Mouse (Mus musculus): ENCODE results near the gene Tfeb. TPM values are rescaled to one million over a fixed set of nuclear protein-coding genes. Genes with fewer than 3 reads are reported as not detected.

Tfeb gene
- polyA plus RNA-seq, 1 experiment from 2014 or later: 14.1 TPM

- H3K4me3 ChIP-seq: no peak overlapping the region
- H3K4me1 ChIP-seq: peaks cover 33% of the 10 kb centered on the region
- H3K36me3 ChIP-seq: no peaks in the 10 kb centered on the region
- no peak overlapping the region for H3K9ac ChIP-seq
- peak overlapping the region; percentile 80 for H3K27ac ChIP-seq
- ATAC-seq (ENCODE audit: insufficient number of reproducible peaks, low FRiP score, low TSS enrichment, low read depth): no peak
- H3K4me2 ChIP-seq: no peak overlapping the region
- H3K9me3 ChIP-seq: no peaks in the 10 kb centered on the region
- WGBS: 75% methylated on average over 7 of the region's 7 CpGs
- no peaks in the 10 kb centered on the region for H3K27me3 ChIP-seq
Observed at GRCm38 (mm10) chr17:47762028-47762427, 25.2 kb downstream of the Tfeb start.

DNA sequence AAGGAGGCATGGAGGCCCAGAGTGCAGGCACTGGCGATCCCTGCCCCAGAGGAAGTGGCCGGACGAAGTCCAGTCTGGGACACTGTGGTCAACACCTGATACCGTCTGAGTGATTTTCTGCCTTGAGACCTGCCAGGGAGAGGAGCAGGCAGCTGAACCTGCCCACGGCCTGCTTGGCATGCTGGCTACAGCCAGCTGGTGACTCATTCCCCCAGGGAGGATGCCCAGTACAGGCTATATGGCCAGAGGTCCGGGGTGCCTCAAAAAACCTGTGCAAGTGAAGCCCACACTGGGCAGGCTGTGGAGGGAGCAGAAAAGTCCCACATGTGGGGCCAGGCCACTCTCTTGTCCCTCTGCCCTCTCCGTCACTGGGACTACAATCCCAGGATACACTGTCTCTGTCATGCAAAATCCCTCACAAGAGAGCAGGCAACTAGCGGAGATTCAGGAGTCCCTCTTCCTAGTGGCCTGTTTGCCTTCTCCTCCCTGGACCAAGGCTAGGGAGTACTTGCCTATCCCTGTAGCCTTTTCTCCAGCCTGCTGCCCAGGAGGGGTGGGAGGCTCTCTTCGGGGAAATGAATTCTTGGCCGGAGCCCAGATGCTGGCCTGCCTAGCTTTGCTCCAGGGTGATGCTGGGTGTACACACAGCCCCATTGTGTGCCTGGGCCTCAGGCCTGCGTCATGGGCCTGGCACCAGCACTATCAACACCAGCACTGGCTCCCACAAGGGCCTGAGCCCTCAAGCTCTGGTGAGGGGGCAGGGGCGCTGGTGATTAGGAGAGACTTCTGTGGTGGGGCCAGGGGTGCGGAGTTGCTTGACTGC lies 25.9 kb downstream of the Tfeb start:
- Histone ChIP-seq H3K36me3 (no peaks in the 10 kb centered on the region), H3K4me1 (peaks cover 33% of the 10 kb centered on the region), H3K9ac (no peak overlapping the region), H3K4me3 (no peak overlapping the region), H3K9me3 (no peaks in the 10 kb centered on the region), H3K27me3 (no peaks in the 10 kb centered on the region), H3K4me2 (no peak overlapping the region), H3K27ac (peak overlapping the region; percentile 80)
- peak; percentile 69 for ATAC-seq (ENCODE audit: insufficient number of reproducible peaks, low FRiP score, low TSS enrichment, low read depth)
- WGBS: 67% methylated on average over 13 of the region's 13 CpGs

DNA sequence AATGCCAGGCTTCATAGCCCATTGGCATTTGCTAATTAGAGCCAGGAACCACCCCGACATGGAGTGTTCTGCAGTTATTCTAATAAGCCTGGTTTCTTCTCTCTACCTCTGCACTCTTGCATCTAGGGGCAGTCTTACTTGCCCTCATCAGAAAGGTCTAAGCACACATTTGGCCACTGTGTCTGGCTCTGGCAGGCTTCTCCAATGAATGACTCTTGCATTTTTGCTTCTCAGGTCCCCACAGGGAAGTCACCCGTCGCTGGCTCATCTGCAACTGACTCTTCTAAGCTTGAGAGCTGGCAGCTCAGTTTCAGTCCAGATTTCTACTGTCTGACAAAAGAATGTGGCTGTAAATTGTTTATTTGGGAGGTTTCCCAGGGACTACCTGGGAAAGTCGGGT lies 29.2 kb downstream of the Tfeb start:
- Histone ChIP-seq H3K27me3 (no peaks in the 10 kb centered on the region), H3K4me1 (peaks cover 21% of the 10 kb centered on the region), H3K9ac (no peak overlapping the region), H3K4me3 (no peak overlapping the region), H3K4me2 (no peak overlapping the region), H3K9me3 (no peaks in the 10 kb centered on the region), H3K36me3 (no peaks in the 10 kb centered on the region), H3K27ac (no peak overlapping the region)
- ATAC-seq (ENCODE audit: insufficient number of reproducible peaks, low FRiP score, low TSS enrichment, low read depth): no peak
- 58% methylated on average over 4 of the region's 4 CpGs for WGBS

DNA sequence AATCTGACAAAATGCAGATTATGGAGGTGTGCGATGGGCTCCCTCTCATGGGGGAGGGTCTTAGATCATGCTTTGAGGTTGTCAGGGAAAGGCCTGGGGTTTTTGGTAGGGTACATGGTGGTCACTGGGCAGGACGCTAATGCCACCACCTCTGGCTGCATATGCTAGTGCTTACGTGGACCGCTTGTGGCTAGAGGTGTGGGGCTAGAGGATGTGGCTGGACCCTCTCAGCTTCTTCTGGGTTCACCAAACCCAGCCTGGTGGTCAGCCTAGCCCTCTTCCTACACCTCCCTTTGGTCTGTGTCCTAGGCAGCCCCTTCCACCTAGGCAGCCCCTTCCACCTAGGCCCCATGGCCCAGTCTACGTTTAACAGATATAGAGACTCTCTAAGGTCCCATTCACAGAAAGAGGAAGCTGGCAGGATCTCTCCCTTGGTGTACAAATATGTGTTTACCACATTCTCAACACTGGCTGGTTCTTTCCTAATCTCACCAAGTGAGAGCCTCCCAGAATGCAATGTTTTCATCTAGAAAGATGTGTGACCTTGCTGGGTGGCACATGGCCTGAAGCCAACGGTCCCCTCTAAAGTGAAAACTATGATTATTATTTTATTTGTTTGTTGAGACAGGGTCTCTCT lies 29.7 kb downstream of the Tfeb start:
- Histone ChIP-seq H3K4me2 (no peak overlapping the region), H3K27me3 (no peaks in the 10 kb centered on the region), H3K36me3 (no peaks in the 10 kb centered on the region), H3K9ac (no peak overlapping the region), H3K27ac (no peak overlapping the region), H3K9me3 (no peaks in the 10 kb centered on the region), H3K4me3 (no peak overlapping the region), H3K4me1 (peaks cover 21% of the 10 kb centered on the region)
- WGBS: 85% methylated on average over 6 of the region's 6 CpGs
- no peak for ATAC-seq (ENCODE audit: insufficient number of reproducible peaks, low FRiP score, low TSS enrichment, low read depth)

DNA sequence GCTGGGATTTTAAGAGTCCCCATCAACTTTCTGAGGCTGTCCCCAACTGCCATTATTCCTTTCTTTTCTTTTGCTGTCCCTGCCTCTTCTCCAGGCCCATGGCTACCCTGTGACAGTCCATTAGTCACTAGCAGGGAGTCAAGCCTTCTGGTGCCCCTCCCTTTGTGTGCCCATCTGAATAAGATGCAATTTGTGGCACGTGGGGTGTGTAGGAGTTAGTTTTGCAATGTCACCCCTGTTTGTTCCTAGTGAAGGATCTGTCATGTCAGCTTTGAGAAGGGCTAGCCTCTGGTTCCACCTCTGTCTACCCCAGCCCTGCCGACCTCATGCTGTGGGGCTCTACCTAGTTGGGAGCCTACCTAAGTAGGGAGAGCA lies 30.2 kb downstream of the Tfeb start:
- Histone ChIP-seq H3K27me3 (no peaks in the 10 kb centered on the region), H3K4me3 (no peak overlapping the region), H3K36me3 (no peaks in the 10 kb centered on the region; the same call in 1 of the 2 replicates), H3K9ac (no peak overlapping the region), H3K4me2 (no peak overlapping the region), H3K4me1 (peaks cover 21% of the 10 kb centered on the region), H3K9me3 (no peaks in the 10 kb centered on the region), H3K27ac (no peak overlapping the region)
- no peak for ATAC-seq (ENCODE audit: insufficient number of reproducible peaks, low FRiP score, low TSS enrichment, low read depth)
- 77% methylated on average over 2 of the region's 2 CpGs for WGBS

DNA sequence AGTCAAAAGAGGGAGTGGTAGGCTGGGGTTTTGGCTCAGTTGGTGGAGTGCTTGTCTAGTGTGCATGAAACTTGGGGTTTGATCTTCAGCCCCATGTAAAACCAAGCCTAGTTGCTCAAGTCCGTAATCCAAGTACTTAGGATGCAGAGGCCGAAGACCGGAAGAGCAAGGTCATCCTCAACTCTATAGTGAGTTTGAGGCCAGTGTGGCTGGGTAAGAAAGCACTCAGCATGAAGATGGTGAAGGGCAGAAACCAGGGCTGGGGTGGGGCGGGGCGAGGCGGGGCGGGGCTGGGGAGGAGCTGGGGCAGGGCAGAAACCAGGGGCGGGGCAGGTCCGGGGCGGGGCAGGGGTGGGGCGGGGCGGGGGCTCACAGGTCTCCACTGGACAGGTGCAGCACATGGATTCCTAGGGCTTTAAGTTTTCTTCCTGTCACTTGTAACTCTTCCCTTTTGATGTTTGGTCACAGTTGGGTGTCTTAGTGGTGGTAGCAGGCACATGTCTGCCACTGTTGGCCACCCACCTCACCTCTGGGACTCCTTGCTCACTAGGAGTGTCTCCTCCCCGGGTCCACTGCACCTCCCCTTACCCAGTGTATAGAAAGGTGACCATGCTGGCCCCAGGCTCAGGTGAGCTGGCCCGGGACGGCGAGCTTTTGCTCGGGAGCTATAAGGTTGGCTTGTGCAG lies 30.8 kb downstream of the Tfeb start:
- H3K9me3 ChIP-seq: no peaks in the 10 kb centered on the region
- no peak for ATAC-seq (ENCODE audit: insufficient number of reproducible peaks, low FRiP score, low TSS enrichment, low read depth)
- no peak overlapping the region for H3K4me2 ChIP-seq
- H3K27me3 ChIP-seq: no peaks in the 10 kb centered on the region
- no peak overlapping the region for H3K9ac ChIP-seq
- H3K27ac ChIP-seq: no peak overlapping the region
- H3K4me1 ChIP-seq: peaks cover 17% of the 10 kb centered on the region
- no peak overlapping the region for H3K4me3 ChIP-seq
- H3K36me3 ChIP-seq: no peaks in the 10 kb centered on the region; the same call in 1 of the 2 replicates
- 50% methylated on average over 14 of the region's 17 CpGs for WGBS

- H3K27ac ChIP-seq: no peak overlapping the region
- no peaks in the 10 kb centered on the region; the same call in 1 of the 2 replicates for H3K36me3 ChIP-seq
- 46% methylated on average over 12 of the region's 12 CpGs for WGBS
- no peaks in the 10 kb centered on the region for H3K27me3 ChIP-seq
- no peak overlapping the region for H3K4me3 ChIP-seq
- peaks cover 12% of the 10 kb centered on the region for H3K4me1 ChIP-seq
- no peaks in the 10 kb centered on the region for H3K9me3 ChIP-seq
- no peak overlapping the region for H3K4me2 ChIP-seq
- no peak for ATAC-seq (ENCODE audit: insufficient number of reproducible peaks, low FRiP score, low TSS enrichment, low read depth)
- no peak overlapping the region for H3K9ac ChIP-seq
Observed at GRCm38 (mm10) chr17:47768707-47769276, 32.0 kb downstream of the Tfeb start.

DNA sequence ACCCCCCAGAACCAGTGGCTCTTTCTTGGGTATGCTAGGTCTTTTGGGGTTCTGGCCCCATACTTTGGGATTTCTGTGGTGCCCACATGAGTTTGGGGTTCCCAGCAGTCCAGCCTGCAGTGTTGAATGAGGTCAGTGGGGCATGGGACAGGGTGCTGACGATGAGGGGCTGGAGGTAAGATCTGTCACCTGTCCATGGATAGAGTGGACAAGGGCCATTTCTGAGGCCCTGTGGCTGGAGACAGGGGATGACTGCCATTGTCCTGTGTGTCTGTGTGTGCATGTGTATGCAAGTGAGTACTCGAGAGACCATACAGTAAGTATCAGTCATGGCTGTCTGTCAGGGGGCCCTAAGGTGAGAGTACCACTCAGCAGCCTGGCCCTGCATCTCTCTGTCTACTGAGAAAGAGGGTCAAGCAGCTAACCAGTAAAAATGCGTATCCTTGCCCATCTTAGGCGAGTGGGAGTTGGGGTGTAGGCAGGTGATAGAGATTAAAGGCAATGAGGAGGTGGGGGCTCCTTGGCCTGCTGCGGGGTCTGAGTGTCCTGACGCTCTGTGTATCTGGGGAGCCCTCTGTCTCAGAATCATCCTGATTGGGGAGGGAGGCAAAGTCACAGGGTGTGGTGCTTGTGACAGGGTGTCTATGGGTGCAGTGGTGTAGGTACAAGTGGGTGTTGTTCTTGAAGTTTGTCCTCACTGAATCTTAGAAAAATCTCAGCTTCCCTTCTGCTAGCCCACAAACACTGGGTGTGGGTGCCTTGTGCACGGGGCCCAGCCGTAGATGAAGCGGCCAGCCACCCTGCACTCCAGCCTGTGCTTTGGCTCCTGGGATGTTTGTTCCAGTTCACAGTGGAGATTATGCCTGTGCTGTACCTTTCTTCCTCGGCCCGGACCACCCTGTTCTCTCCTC lies 32.8 kb downstream of the Tfeb start:
- H3K4me3 ChIP-seq: no peak overlapping the region

GRCm38 (mm10) chr17:47773604-47774003 lies 36.8 kb downstream of the Tfeb start:
- no peak overlapping the region for H3K4me3 ChIP-seq

More for the DNA sequence above, 32.8 kb downstream of the Tfeb start:
- H3K9ac ChIP-seq: no peak overlapping the region
- WGBS: 79% methylated on average over 11 of the region's 11 CpGs
- no peaks in the 10 kb centered on the region for H3K9me3 ChIP-seq
- no peak overlapping the region for H3K27ac ChIP-seq
- H3K27me3 ChIP-seq: no peaks in the 10 kb centered on the region
- ATAC-seq (ENCODE audit: insufficient number of reproducible peaks, low FRiP score, low TSS enrichment, low read depth): no peak
- H3K36me3 ChIP-seq: no peaks in the 10 kb centered on the region; the same call in 1 of the 2 replicates
- H3K4me1 ChIP-seq: peaks cover 14% of the 10 kb centered on the region
- no peak overlapping the region for H3K4me2 ChIP-seq

GRCm38 (mm10) chr17:47777141-47777540 lies 40.3 kb downstream of the Tfeb start:
- H3K9me3 ChIP-seq: no peaks in the 10 kb centered on the region
- no peak for ATAC-seq (ENCODE audit: insufficient number of reproducible peaks, low FRiP score, low TSS enrichment, low read depth)
- H3K27ac ChIP-seq: no peak overlapping the region
- WGBS: 44% methylated on average over 2 of the region's 2 CpGs
- no peaks in the 10 kb centered on the region; the same call in 1 of the 2 replicates for H3K36me3 ChIP-seq
- H3K9ac ChIP-seq: no peak overlapping the region
- H3K4me1 ChIP-seq: peaks cover 19% of the 10 kb centered on the region
- H3K27me3 ChIP-seq: no peaks in the 10 kb centered on the region
- no peak overlapping the region for H3K4me3 ChIP-seq
- H3K4me2 ChIP-seq: no peak overlapping the region

More at GRCm38 (mm10) chr17:47773604-47774003, 36.8 kb downstream of the Tfeb start:
- H3K27ac ChIP-seq: 0 out of 2 replicates have a peak overlapping the region, but pooled peaks have one; percentile 61
- 15% methylated on average over 6 of the region's 6 CpGs for WGBS
- ATAC-seq (ENCODE audit: insufficient number of reproducible peaks, low FRiP score, low TSS enrichment, low read depth): no peak
- no peak overlapping the region for H3K9ac ChIP-seq
- H3K36me3 ChIP-seq: no peaks in the 10 kb centered on the region; the same call in 1 of the 2 replicates
- peaks cover 14% of the 10 kb centered on the region for H3K4me1 ChIP-seq
- no peak overlapping the region for H3K4me2 ChIP-seq
- no peaks in the 10 kb centered on the region for H3K27me3 ChIP-seq
- H3K9me3 ChIP-seq: no peaks in the 10 kb centered on the region

GRCm38 (mm10) chr17:47780470-47780869 lies 43.6 kb downstream of the Tfeb start:
- Histone ChIP-seq H3K4me1 (peaks cover 9% of the 10 kb centered on the region), H3K27ac (no peak overlapping the region), H3K36me3 (no peaks in the 10 kb centered on the region), H3K4me2 (no peak overlapping the region), H3K4me3 (no peak overlapping the region), H3K9ac (no peak overlapping the region), H3K9me3 (no peaks in the 10 kb centered on the region), H3K27me3 (no peaks in the 10 kb centered on the region)
- ATAC-seq (ENCODE audit: insufficient number of reproducible peaks, low FRiP score, low TSS enrichment, low read depth): no peak
- 82% methylated on average over 10 of the region's 10 CpGs for WGBS

All from limb, embryonic 15.5 days (tissue).